Mouse (Mus musculus) induced T-regulatory cell, adult 2 months (primary cell): Measurements from ENCODE around the gene Foxd1.

ENCODE experiments used
- DNase-seq: peaks from one replicate; pipeline ENCODE4 v3.0.0-alpha.2; 2012; ENCODE audit warnings: low read depth

Foxd1 gene

DNA sequence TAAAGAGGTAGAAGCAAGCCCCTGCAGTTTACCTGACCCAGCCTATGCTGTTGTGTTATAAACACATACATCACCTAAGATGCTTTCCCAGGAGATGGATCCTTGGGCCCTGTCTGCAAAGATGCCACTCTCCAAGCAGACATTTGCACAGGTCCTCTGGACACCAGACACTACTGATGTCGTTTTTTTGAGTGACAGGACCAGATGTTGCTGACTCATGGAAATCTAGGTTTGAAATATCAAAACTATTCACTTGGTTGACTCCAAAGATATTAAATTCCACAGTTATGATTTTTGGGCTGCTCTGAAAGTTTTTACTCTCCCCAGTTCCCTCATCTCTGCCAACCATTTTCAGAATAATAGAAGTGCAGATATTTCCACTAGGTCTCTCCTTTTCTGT, 35.0 kb downstream of the Foxd1 start:
- no peak for DNase-seq

DNA sequence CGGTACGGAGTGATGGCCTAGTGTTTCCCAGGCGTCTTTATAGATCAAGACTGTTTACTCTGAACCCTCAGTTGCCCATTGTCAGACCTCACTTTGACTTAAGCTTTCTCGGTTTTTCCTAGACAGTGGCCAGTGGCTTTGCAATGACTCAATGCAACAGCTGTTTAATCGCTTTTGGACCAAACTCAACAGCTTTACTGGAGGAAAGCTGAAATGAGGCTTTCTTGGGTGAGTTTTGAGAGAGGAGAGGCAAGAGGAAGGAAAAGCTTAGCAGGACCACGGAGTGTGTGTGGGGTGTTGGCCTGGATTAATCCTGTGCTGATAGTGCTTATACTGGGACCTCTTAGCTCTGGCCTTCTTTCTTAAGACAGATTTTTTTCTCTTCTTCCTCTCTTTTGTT, 36.3 kb downstream of the Foxd1 start:
- no peak for DNase-seq

DNA sequence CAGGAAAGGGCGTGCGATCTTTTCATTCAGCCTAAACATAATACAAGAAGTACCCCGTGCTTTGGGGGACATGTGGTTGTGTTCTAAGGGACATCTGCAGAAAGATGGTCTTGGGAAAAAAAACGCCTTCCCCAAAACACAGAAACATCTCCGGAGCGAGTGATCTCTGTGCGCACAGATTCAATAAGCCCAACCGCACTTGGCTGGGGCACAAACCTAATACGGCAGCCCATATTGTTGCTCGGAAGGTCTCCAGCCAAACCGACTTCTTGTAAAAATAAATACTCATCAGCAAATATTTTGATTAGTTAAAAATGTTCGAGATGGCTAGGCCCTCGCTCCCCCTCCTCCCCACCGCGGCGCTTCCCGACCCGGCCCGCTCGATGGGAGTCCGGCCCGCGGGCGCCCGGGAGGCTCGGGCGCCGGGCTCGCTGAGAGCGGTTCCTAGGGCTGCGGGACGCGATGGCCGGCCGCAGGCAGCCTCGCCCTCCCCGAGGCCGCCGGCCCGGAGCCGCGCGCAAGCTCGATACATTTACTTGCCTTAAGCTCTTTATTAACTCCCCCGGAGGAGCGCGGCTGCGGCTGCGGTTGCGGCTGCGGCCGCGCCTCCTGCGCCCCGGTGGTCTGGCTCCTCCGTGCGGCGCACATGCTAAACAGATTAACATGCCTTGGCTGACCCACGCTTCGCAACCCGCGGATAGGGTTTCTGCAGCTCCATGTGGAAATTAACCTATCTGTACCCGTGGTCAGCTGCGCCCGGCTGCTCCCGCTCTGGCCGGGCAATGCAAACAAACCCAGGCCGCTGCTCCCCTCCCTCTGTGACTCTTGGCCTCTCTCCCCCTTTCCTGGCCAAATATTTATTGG, 37.0 kb downstream of the Foxd1 start:
- no peak for DNase-seq

DNA sequence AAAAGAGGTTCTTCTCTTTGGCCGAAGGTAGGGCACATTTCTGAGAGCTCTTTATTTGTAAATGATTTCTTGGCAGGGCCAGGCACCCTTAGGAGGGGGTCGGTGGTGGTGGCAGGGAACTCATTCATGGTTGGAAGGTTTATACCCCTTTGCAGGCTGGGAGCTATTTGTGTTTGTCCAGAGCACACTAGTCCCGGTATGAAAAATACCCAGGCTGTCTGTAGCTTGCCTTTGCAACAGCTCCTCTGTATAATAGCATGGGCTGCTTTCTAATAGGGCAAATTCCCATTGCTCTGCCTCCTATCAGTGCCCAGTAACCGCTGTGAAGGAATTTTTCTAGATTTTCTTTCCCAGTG, 37.6 kb downstream of the Foxd1 start:
- DNase-seq: no peak

DNA sequence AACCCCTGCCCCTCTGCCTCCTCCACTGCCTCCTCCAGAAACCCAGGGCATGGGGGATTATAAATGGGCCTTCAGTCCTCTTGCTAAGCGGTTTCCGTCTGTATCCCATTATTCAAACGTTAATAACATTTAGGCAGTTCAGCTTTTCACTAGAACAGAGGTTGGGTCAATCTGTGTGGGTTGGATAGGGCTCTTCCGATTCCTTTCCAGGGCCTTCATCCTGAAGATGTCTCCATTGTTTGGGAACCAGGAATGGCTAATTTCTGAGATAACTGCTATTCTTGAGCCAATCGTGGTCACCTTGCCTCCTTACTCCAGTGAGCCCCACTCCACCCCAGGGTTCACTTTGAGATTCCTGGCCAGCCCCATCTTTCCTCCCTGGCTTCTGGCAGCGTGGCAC, 38.0 kb downstream of the Foxd1 start:
- DNase-seq: no peak

DNA sequence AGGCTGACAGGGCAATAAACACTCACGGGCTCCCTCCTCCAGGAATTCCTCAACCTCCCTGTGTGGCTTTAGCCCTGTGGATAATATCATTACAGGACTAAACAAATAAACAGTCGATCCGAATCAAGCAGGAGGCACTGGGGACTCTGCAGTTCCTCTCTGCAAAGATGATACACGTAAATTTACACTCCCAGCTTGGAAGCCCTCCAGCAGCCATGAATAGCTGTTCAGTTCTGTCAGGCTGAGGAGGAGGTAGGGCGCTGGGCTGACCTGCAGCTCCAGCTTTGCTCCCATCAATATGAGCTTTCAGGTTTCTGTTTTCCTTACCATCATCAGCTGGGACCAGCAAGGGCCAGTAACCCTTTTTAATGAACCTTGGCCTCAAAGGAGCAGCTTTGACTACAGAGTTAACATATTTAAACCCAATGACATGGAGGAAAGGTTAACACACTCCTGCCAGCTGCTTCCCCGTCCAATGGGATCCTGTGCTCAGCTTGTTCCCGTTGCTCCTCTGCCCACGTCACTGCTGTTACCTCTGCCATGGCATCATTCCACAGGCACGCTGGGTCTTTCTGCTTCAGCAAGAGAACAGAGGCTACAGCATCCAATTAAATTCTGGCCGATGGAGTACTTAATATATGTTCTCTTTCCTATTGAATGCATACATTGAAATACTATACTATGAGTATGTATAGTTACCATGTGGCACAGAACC, 39.5 kb downstream of the Foxd1 start:
- DNase-seq: no peak
